Mouse (Mus musculus) gastrocnemius, adult 2 months (tissue): ENCODE data around the gene Vmn1r199. TPM values are rescaled to one million over a fixed set of nuclear protein-coding genes. Genes with fewer than 3 reads are reported as not detected.
"Not testable (repeated sequence)": the region's sequence is repeated elsewhere in the genome, so short reads cannot be mapped to it uniquely, and the experiment has no call there.

Experiments
- DNase-seq: peaks from one replicate; pipeline ENCODE4 v3.0.0; 2022
- H3K27ac ChIP-seq: fragments of 200-600 bp; 2 replicates; pipeline ENCODE4 v1.8.1; 2022; ENCODE audit warnings: mild to moderate bottlenecking
- H3K4me3 ChIP-seq: fragments of 200-600 bp; 2 replicates; pipeline ENCODE4 v1.8.1; 2022; ENCODE audit warnings: mild to moderate bottlenecking, moderate library complexity
- CTCF ChIP-seq: fragments of 200-600 bp; IDR thresholded peaks from 2 replicates; pipeline ENCODE4 v1.8.1; 2022; ENCODE audit warnings: antibody characterized with exemption, mild to moderate bottlenecking, moderate library complexity
- intact Hi-C: fragments of 180-260 bp; cut with DNase I; formaldehyde crosslinking; loops from one replicate; pipeline ENCODE4 v1.15.1; 2025
- long read RNA-seq, 2 experiments: library from polyadenylated mRNA; stranded (forward); transcript quantifications; one replicate each; pipeline ENCODE4 v2.0.0; 2021
- total RNA-seq, 2 experiments: library from RNA; stranded (reverse); gene quantifications; 2 replicates each; pipeline ENCODE4 v1.2.3; 2021

Gene Vmn1r199
- total RNA-seq, result not detected
- long read RNA-seq, experiment 1, result 0 reads
- long read RNA-seq, experiment 2, result 0 reads

- Histone ChIP-seq H3K27ac (no peak within 1 kb of the TSS), H3K4me3 (no peak within 1 kb of the TSS)
- no peak for DNase-seq
- intact Hi-C loops, result no loop called here
- no peak for TF ChIP-seq CTCF
Measured at GRCm38 (mm10) chr13:22379518-22379917, at the start of gene Vmn1r199. Gene Vmn1r199 (plus strand): TSS chr13:22379818.

DNA sequence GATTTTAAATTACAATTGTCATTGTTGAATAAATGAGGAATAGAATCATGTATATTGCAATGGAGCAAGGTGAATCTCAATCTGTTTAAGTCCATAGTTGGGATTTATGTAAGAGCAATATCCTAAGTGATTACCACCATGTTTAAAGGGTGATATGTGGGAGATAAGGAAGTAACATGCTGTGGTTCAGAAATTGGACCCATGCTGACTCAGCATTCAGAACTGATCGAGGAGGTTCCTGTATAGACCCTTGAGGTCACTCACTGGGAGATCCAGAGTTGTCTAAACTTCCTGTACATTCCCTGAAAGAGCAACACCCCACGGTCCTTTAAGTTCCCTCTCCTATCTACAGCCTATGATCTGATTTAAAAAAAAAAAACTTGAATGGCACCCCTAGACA, 46.3 kb upstream of the Vmn1r199 start:
- Histone ChIP-seq H3K4me3 (no peak overlapping the region), H3K27ac (no peak overlapping the region)
- intact Hi-C loops, result no loop called here
- no peak for TF ChIP-seq CTCF
- no peak for DNase-seq

GRCm38 (mm10) chr13:22335565-22335964, 44.1 kb upstream of the Vmn1r199 start:
- Histone ChIP-seq H3K27ac (no peak overlapping the region), H3K4me3 (no peak overlapping the region)
- TF ChIP-seq CTCF, result no peak
- DNase-seq, result no peak
- intact Hi-C loops, result no loop called here

- no peak for DNase-seq
- H3K27ac ChIP-seq, result no peak within 1 kb of the TSS
- intact Hi-C loops, result no loop called here
- H3K4me3 ChIP-seq, result no peak within 1 kb of the TSS
- TF ChIP-seq CTCF, result no peak
Measured at GRCm38 (mm10) chr13:22350064-22350463, 29.6 kb upstream of the Vmn1r199 start, which contains the start of gene Vmn1r198. Gene Vmn1r198 (plus strand): TSS chr13:22350364.

DNA sequence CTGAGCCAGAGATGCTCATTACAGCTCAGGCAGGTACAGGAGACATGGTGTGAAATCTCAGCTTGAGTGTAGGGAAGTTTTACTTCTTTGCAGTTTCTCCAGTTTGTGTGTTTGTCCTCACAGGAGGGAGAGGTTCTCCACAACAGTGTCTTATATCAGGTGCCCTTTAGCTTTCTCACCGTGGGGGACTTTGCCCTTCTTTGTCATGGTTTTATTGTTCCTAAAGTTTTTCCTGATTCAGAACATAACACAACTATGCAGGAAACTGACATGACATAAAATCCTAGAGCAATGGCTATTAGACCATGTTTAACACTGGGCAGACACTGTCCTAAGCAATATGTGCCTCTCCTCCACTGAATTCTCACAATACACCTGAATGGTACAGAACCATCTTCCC, 28.8 kb upstream of the Vmn1r199 start:
- no peak for TF ChIP-seq CTCF
- intact Hi-C loops, result no loop called here

GRCm38 (mm10) chr13:22381128-22381527, 1.5 kb downstream of the Vmn1r199 start:
- H3K4me3 ChIP-seq, H3K27ac ChIP-seq, DNase-seq, intact Hi-C loops: not testable (repeated sequence)

More for the DNA sequence above, 28.8 kb upstream of the Vmn1r199 start:
- no peak overlapping the region for H3K27ac ChIP-seq
- H3K4me3 ChIP-seq, result no peak overlapping the region
- DNase-seq, result no peak

GRCm38 (mm10) chr13:22383401-22383800, 3.8 kb downstream of the Vmn1r199 start:
- intact Hi-C loops, result no loop called here
- no peak overlapping the region for H3K27ac ChIP-seq
- no peak for TF ChIP-seq CTCF
- no peak for DNase-seq
- no peak overlapping the region for H3K4me3 ChIP-seq

- H3K27ac ChIP-seq, result no peak overlapping the region
- no peak for DNase-seq
- intact Hi-C loops, result no loop called here
- no peak for TF ChIP-seq CTCF
- no peak overlapping the region for H3K4me3 ChIP-seq
Measured at GRCm38 (mm10) chr13:22387050-22387449, 7.4 kb downstream of the Vmn1r199 start.

DNA sequence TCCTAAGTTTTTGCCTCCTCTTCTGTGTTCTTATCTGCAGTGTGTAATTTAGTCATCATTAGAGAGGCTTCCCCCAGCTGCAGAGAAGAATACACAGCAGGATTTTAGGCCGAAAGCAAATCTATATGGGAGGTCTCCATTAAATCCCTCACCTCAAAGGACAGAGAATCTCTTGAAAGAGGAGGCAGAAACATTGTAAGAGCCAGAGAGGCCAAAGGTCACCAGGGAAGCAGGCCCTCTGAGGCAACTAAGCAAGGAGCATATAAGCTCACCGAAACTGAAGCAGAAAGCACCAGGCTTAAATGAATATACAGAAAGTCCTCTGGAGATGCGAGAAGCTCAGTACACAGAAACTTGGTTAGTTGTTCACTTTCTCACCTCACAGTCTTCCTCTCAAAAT, 10.5 kb downstream of the Vmn1r199 start, which contains the start of gene Vmn1r200:
TSS of gene Vmn1r200 (plus strand) at position 301 of the 400 bp plus-strand sequence.
- TF ChIP-seq CTCF, result no peak
- Histone ChIP-seq H3K4me3 (no peak within 1 kb of the TSS), H3K27ac (no peak within 1 kb of the TSS)
- DNase-seq, result no peak
- intact Hi-C loops, result no loop called here

- intact Hi-C loops, result no loop called here
- DNase-seq, result no peak
- no peak for TF ChIP-seq CTCF
- no peak overlapping the region for H3K27ac ChIP-seq
- no peak overlapping the region for H3K4me3 ChIP-seq
Measured at GRCm38 (mm10) chr13:22402978-22403377, 23.4 kb downstream of the Vmn1r199 start.

Other genes starting within 250 kb of the Vmn1r199 start
- not detected for gene Vmn1r191, start 195.8 kb upstream of the Vmn1r199 start, total RNA-seq
- not detected for gene Vmn1r192, start 188.7 kb upstream of the Vmn1r199 start, total RNA-seq
- not detected for gene Vmn1r193, start 156.7 kb upstream of the Vmn1r199 start, total RNA-seq
- not detected for gene Vmn1r194, start 135.6 kb upstream of the Vmn1r199 start, total RNA-seq
- gene Vmn1r195, start 109.3 kb upstream of the Vmn1r199 start, total RNA-seq, result not detected
- not detected for gene Vmn1r196, start 89.9 kb upstream of the Vmn1r199 start, total RNA-seq
- not detected for gene Vmn1r197, start 55.2 kb upstream of the Vmn1r199 start, total RNA-seq
- gene Vmn1r198, start 29.5 kb upstream of the Vmn1r199 start, total RNA-seq, result not detected
- gene Vmn1r200, start 10.6 kb downstream of the Vmn1r199 start, total RNA-seq, result not detected
- gene Vmn1r201, start 92.1 kb downstream of the Vmn1r199 start, total RNA-seq, result not detected
- gene Vmn1r202, start 125.6 kb downstream of the Vmn1r199 start, total RNA-seq, result not detected
- gene Vmn1r203, start 138.3 kb downstream of the Vmn1r199 start, total RNA-seq, result not detected
- gene Vmn1r204, start 173.4 kb downstream of the Vmn1r199 start, total RNA-seq, result not detected
- not detected for gene Vmn1r205, start 213.2 kb downstream of the Vmn1r199 start, total RNA-seq
- not detected for gene Vmn1r206, start 244.4 kb downstream of the Vmn1r199 start, total RNA-seq